Comparison of ENCODE assay signal across 9 mouse cellular contexts in the genomic region with DNA sequence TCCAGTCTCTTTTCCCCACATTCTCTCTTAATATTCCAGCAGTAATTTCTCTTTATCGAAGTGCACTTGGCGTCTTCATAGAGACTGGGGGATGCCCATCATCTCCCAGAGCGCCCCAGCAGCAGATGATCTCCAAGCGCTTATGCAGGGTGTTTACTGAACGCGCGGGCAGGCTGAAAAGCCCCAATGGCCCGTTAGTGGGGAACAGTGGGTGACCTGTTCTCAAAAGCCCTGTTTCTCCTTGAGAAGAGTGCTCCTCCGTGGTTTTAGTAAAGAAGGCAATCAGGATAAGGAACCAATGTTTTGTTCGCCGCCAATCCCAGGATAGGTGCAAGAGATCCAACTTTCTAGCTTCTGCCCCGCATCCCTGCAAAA. TPM values are rescaled to one million over a fixed set of nuclear protein-coding genes. Genes with fewer than 3 reads are reported as not detected.
DNase-seq lines count a peak whose midpoint lies in the region; ATAC-seq and TF ChIP-seq lines count a peak whose summit lies in the region.
"Had no signal": no experiment of that assay in that cellular context is flagged by ENCODE, and none has a peak within 500 bp of the region (broad histone marks: within the 10 kb centered on the region; RNA-seq: fewer than 3 reads in every experiment).

No protein-coding gene starts in this region.

- peak; percentile 9; the same call in 1 of the 2 replicates for ATAC-seq in frontal cortex, adult (ENCODE audit: low TSS enrichment)
- ATAC-seq in limb, embryonic 12.5 days (ENCODE audit: insufficient number of reproducible peaks, insufficient read depth, low FRiP score, low TSS enrichment, low read depth): no peak
- no peak for ATAC-seq in stomach, postnatal 0 days (ENCODE audit: low FRiP score, low TSS enrichment)

- no peaks in the 10 kb centered on the region for H3K36me3 ChIP-seq in limb, embryonic 12.5 days
- H3K36me3 ChIP-seq in stomach, postnatal 0 days (ENCODE audit: control insufficient read depth, insufficient read depth, low read length): no peaks in the 10 kb centered on the region

- no peak for TF ChIP-seq CTCF in stomach, postnatal 0 days (IDR thresholded peaks at IDR 0.05; ENCODE audit: low read depth)

- WGBS in limb, embryonic 12.5 days: 18% methylated on average over 12 of the region's 12 CpGs
- 15% methylated on average over 12 of the region's 12 CpGs for WGBS in stomach, postnatal 0 days

- peak overlapping the region; percentile 65 for H3K4me3 ChIP-seq in limb, embryonic 12.5 days (replicated peaks)
- H3K4me3 ChIP-seq in stomach, postnatal 0 days (ENCODE audit: low read depth, low read length): peak overlapping the region; percentile 52

- H3K27ac ChIP-seq in limb, embryonic 12.5 days: no peak overlapping the region
- H3K27ac ChIP-seq in stomach, postnatal 0 days (replicated peaks): no peak overlapping the region

- H3K4me1 ChIP-seq in limb, embryonic 12.5 days (replicated peaks): peaks cover 10% of the 10 kb centered on the region; the same call in 1 of the 2 replicates
- no peaks in the 10 kb centered on the region for H3K4me1 ChIP-seq in stomach, postnatal 0 days (replicated peaks; ENCODE audit: control insufficient read depth, insufficient read depth)

- H3K9me3 ChIP-seq in limb, embryonic 12.5 days: no peaks in the 10 kb centered on the region
- H3K9me3 ChIP-seq in stomach, postnatal 0 days (ENCODE audit: control insufficient read depth, low read length): no peaks in the 10 kb centered on the region

- peak overlapping the region; percentile 95 for H3K4me2 ChIP-seq in limb, embryonic 12.5 days
- peak overlapping the region; percentile 78 for H3K4me2 ChIP-seq in stomach, postnatal 0 days (replicated peaks; ENCODE audit: low read depth)

- DNase-seq in frontal cortex, postnatal 25 days (ENCODE audit: low spot score in 2 of 2): no peak
- peak; percentile 5 for DNase-seq in right cerebral cortex, adult 18-20 months
- no peak for DNase-seq in right cerebral cortex, adult 2 months (ENCODE audit: low spot score in 2 of 2)
- DNase-seq in stomach, postnatal 0 days (ENCODE audit: low spot score): no peak
- DNase-seq in adrenal gland, postnatal 4 days (ENCODE audit: low spot score in 2 of 2): no peak
- no peak for DNase-seq in thymus, adult 18-20 months

- TF ChIP-seq EP300 in stomach, postnatal 0 days (optimal IDR thresholded peaks at IDR 0.05): no peak

- H3K9ac ChIP-seq in limb, embryonic 12.5 days (replicated peaks): peak overlapping the region; percentile 71; the same call in 1 of the 2 replicates
- no peak overlapping the region for H3K9ac ChIP-seq in stomach, postnatal 0 days (ENCODE audit: low read length)

- peaks cover 55% of the 10 kb centered on the region for H3K27me3 ChIP-seq in limb, embryonic 12.5 days
- no peaks in the 10 kb centered on the region for H3K27me3 ChIP-seq in stomach, postnatal 0 days (ENCODE audit: control insufficient read depth, insufficient read depth, low read length)

RNA-seq across cellular contexts. Expression of a gene that starts 0.9 kb away (rescaled TPM):
- polyA plus RNA-seq in limb, embryonic 12.5 days (2016; fragmentation: Nextera tagmentation; extraction: Ambion mirVana): 9.1 and 9.8 TPM in 2 replicates
- polyA plus RNA-seq in stomach, postnatal 0 days (2015; fragmentation: Nextera tagmentation; extraction: Ambion mirVana): 1.5 and 2.0 TPM in 2 replicates
- 10 to 100 TPM; 10.4 to 14.4 TPM for total RNA-seq in adrenal gland, postnatal 4 days (2021)
- polyA plus RNA-seq: liver, adult 2 months had no signal
